Mouse (Mus musculus): ENCODE measurements at regions not wholly inside any gene's neighbourhood (a gene's known extent, or its start where the extent isn't known, plus 50 kb on each side); places are given as distances from the start of the nearest gene placed in this dataset.

GRCm38 (mm10) chr10:117571891-117572573 is 57.3 kb upstream of the Cpm start:
- TF ChIP-seq CTCF (IDR thresholded peaks at IDR 0.05; ENCODE audit: borderline replicate concordance, insufficient read depth, low read length) (no peak), POLR2A (IDR thresholded peaks at IDR 0.05; ENCODE audit: low read depth, low read length) (no peak)
